Comparison of ENCODE assay signal across 31 mouse cellular contexts in the genomic region with DNA sequence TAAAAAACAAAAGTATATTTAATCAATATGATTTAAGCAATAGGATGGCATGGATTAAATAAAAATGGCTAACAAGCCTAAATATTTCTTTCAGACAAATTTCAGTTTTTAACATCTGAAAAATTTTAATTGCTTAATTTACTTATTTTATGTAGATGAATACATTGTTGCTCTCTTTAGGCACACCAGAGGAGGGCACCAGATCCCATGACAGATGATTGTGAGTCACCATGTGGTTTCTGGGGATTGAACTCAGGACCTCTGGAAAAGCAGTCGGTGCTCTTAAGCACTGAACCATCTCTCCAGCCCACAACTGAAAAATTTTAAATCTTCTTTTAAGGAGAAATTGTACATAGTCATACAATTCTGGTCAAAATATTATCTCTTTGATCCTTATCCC. TPM values are rescaled to one million over a fixed set of nuclear protein-coding genes. Genes with fewer than 3 reads are reported as not detected.
"Had no signal": no experiment of that assay in that cellular context is flagged by ENCODE, and none has a peak within 500 bp of the region (broad histone marks: within the 10 kb centered on the region; RNA-seq: fewer than 3 reads in every experiment).

No protein-coding gene starts in this region.

- H3K27ac ChIP-seq: kidney, embryonic 15.5 days; left cerebral cortex, adult 2 months; liver, embryonic 13.5 days; neural tube, embryonic 12.5 days; neural tube, embryonic 15.5 days; stomach, embryonic 15.5 days had no signal

- H3K27me3 ChIP-seq: kidney, embryonic 15.5 days; liver, embryonic 13.5 days; neural tube, embryonic 12.5 days; neural tube, embryonic 15.5 days; stomach, embryonic 15.5 days had no signal

- H3K9me3 ChIP-seq: kidney, embryonic 15.5 days; liver, embryonic 13.5 days; neural tube, embryonic 12.5 days; neural tube, embryonic 15.5 days; stomach, embryonic 15.5 days had no signal

- H3K4me3 ChIP-seq: kidney, embryonic 15.5 days; left cerebral cortex, adult 2 months; liver, embryonic 13.5 days; neural tube, embryonic 12.5 days; neural tube, embryonic 15.5 days; stomach, embryonic 15.5 days had no signal

- H3K4me1 ChIP-seq: kidney, embryonic 15.5 days; liver, embryonic 13.5 days; neural tube, embryonic 12.5 days; neural tube, embryonic 15.5 days; stomach, embryonic 15.5 days had no signal

- DNase-seq: kidney, adult 2 months; kidney, postnatal 14 days; kidney, postnatal 4 days; layer of hippocampus, adult 9-11 months; layer of hippocampus, postnatal 36 days; liver, embryonic 13.5 days; lung, adult 2 months; lung, postnatal 14 days; lung, postnatal 4 days; midbrain, embryonic 14.5 days; right cerebral cortex, adult 18-20 months; right cerebral cortex, postnatal 14 days; right cerebral cortex, postnatal 4 days; thymus, adult 2 months; thymus, postnatal 14 days; thymus, postnatal 4 days had no signal

- H3K9ac ChIP-seq: kidney, embryonic 15.5 days; liver, embryonic 13.5 days; neural tube, embryonic 12.5 days; neural tube, embryonic 15.5 days; stomach, embryonic 15.5 days had no signal

- H3K36me3 ChIP-seq: kidney, embryonic 15.5 days; liver, embryonic 13.5 days; neural tube, embryonic 12.5 days; neural tube, embryonic 15.5 days; stomach, embryonic 15.5 days had no signal

- H3K4me2 ChIP-seq: kidney, embryonic 15.5 days; liver, embryonic 13.5 days; midbrain, embryonic 11.5 days; neural tube, embryonic 12.5 days; neural tube, embryonic 15.5 days; stomach, embryonic 15.5 days had no signal

RNA-seq across cellular contexts. Expression of a gene that starts 43.3 kb away (rescaled TPM):
- total RNA-seq: layer of hippocampus, adult 18-20 months; layer of hippocampus, postnatal 36 days; left cerebral cortex, adult 2 months; left cerebral cortex, postnatal 10 days; left cerebral cortex, postnatal 36 days; megakaryocyte progenitor cell, adult 5-6 weeks; megakaryocyte-erythroid progenitor cell, adult 5-6 weeks; midbrain, postnatal 0 days had no signal
- polyA plus RNA-seq: kidney, embryonic 15.5 days; limb, embryonic 11.5 days; liver, adult 2 months; liver, embryonic 13.5 days; liver, embryonic 16.5 days; midbrain, embryonic 11.5 days; midbrain, embryonic 14.5 days; midbrain, postnatal 0 days; neural tube, embryonic 12.5 days; stomach, embryonic 15.5 days had no signal
